In genomic region chr2:97525107-97525506, GRCm38 (mm10) we compare ENCODE assay signal across 14 mouse cellular contexts.
"Had no signal": no experiment of that assay in that cellular context is flagged by ENCODE, and none has a peak within 500 bp of the region (broad histone marks: within the 10 kb centered on the region; RNA-seq: fewer than 3 reads in every experiment).

No protein-coding gene starts in this region.

- H3K27me3 ChIP-seq: neural tube, embryonic 15.5 days; stomach, embryonic 15.5 days had no signal

- H3K4me3 ChIP-seq: neural tube, embryonic 15.5 days; stomach, embryonic 15.5 days had no signal

- H3K4me2 ChIP-seq: neural tube, embryonic 15.5 days; stomach, embryonic 15.5 days had no signal

- H3K9me3 ChIP-seq: neural tube, embryonic 15.5 days; stomach, embryonic 15.5 days had no signal

- DNase-seq: right cerebral cortex, adult 18-20 months; right cerebral cortex, postnatal 14 days; right cerebral cortex, postnatal 25 days; right cerebral cortex, postnatal 4 days; spleen, adult 18-20 months; thymus, adult 18-20 months; thymus, adult 2 months; thymus, postnatal 14 days; thymus, postnatal 25 days; thymus, postnatal 36 days; thymus, postnatal 4 days had no signal

- H3K9ac ChIP-seq: neural tube, embryonic 15.5 days; stomach, embryonic 15.5 days had no signal

- H3K4me1 ChIP-seq: neural tube, embryonic 15.5 days; stomach, embryonic 15.5 days had no signal

- H3K27ac ChIP-seq: neural tube, embryonic 15.5 days; stomach, embryonic 15.5 days; stomach, postnatal 0 days had no signal

- H3K36me3 ChIP-seq: neural tube, embryonic 15.5 days; stomach, embryonic 15.5 days had no signal
